Mouse (Mus musculus): ENCODE measurements around the gene Ccdc58. TPM values are rescaled to one million over a fixed set of nuclear protein-coding genes. Genes with fewer than 3 reads are reported as not detected.

Gene Ccdc58
- polyA plus RNA-seq, 1 experiment: 21.5 TPM

- TF ChIP-seq CTCF (IDR thresholded peaks at IDR 0.05; ENCODE audit: borderline replicate concordance, extremely low read depth, insufficient read depth, insufficient read length) (no peak), POLR2A (IDR thresholded peaks at IDR 0.05; ENCODE audit: borderline replicate concordance, extremely low read depth, insufficient read depth, insufficient read length, poor library complexity, severe bottlenecking) (no peak)
Observed at GRCm38 (mm10) chr16:36138201-36138600, 66.7 kb downstream of the Ccdc58 start.

More at GRCm38 (mm10) chr16:36138201-36138600, 66.7 kb downstream of the Ccdc58 start:
- no peak for DNase-seq (ENCODE audit: low read depth)

Other genes with a start within 250 kb of the Ccdc58 start
- gene Parp14, start 200.1 kb upstream of the Ccdc58 start, polyA plus RNA-seq (2012; rRNA removed): 0.26 and 0.38 TPM in 2 replicates
- gene Parp9, start 133.2 kb upstream of the Ccdc58 start, polyA plus RNA-seq (2012; rRNA removed): 1.4 TPM in 2 replicates
- gene Dtx3l, start 132.5 kb upstream of the Ccdc58 start, polyA plus RNA-seq (2012; rRNA removed): 0.92 and 1.3 TPM in 2 replicates
- 31.6 and 45.6 TPM in 2 replicates for gene Kpna1, start 92.9 kb upstream of the Ccdc58 start, polyA plus RNA-seq (2012; rRNA removed)
- 7.3 TPM in 2 replicates for gene Wdr5b, start 30.5 kb upstream of the Ccdc58 start, polyA plus RNA-seq (2012; rRNA removed)
- 80.0 and 84.3 TPM in 2 replicates for gene Fam162a, start 91 bp upstream of the Ccdc58 start, polyA plus RNA-seq (2012; rRNA removed)
- 0.03 TPM in 1 of 2 replicates, not detected in the other for gene Csta1, start 59.6 kb downstream of the Ccdc58 start, polyA plus RNA-seq (2012; rRNA removed)
- gene Stfa2l1, start 85.1 kb downstream of the Ccdc58 start, polyA plus RNA-seq (2012; rRNA removed): 0.92 and 1.1 TPM in 2 replicates
- gene Gm5483, start 112.5 kb downstream of the Ccdc58 start, polyA plus RNA-seq (2012; rRNA removed): 0.72 and 1.1 TPM in 2 replicates
- gene Gm5416, start 138.7 kb downstream of the Ccdc58 start, polyA plus RNA-seq (2012; rRNA removed): not detected in 2 replicates
- not detected in 2 replicates for gene 2010005H15Rik, start 149.8 kb downstream of the Ccdc58 start, polyA plus RNA-seq (2012; rRNA removed)
- gene Stfa1, start 205.3 kb downstream of the Ccdc58 start, polyA plus RNA-seq (2012; rRNA removed): 0.79 and 1.7 TPM in 2 replicates